Mouse (Mus musculus): Measurements from ENCODE around the gene Iqgap2. TPM values are rescaled to one million over a fixed set of nuclear protein-coding genes. Genes with fewer than 3 reads are reported as not detected.

Iqgap2 gene
- polyA plus RNA-seq, 1 experiment from 2014 or later, result 25.3 TPM

DNA sequence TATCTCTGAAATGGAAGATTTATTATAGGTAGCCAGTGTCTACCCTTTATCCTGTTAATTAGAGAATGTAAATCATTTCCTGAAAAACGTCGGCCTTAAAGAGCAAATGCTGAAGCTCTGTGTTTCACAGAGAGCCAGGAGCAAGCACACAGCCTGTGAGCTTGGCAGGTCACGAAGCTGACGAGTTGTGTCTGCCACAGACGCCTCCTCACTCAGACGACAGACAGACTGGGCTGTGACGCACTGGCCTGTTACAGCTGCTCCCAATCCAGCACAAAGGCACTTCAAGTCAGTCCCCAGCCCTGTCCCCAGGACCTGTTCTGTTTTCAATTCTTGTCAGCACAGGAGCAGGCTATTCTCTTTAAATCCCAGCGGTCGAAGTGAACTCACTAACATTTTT lies 236.4 kb downstream of the Iqgap2 start:
- no peak overlapping the region for H3K27ac ChIP-seq (ENCODE audit: low read length)
- H3K4me2 ChIP-seq (replicated peaks; ENCODE audit: low read depth, low read length), result no peak overlapping the region
- peaks cover 5% of the 10 kb centered on the region; the same call in 1 of the 2 replicates for H3K36me3 ChIP-seq (ENCODE audit: control insufficient read depth, insufficient read depth, low read length)
- ATAC-seq (ENCODE audit: insufficient number of reproducible peaks, insufficient read depth, low FRiP score, low read depth), result peak; percentile 64; the same call in 1 of the 2 replicates
- WGBS, result 19% methylated on average over 9 of the region's 9 CpGs
- no peaks in the 10 kb centered on the region for H3K9me3 ChIP-seq (ENCODE audit: control insufficient read depth, low read depth, low read length)
- H3K9ac ChIP-seq (replicated peaks; ENCODE audit: low read depth, low read length), result no peak overlapping the region
- H3K4me3 ChIP-seq (ENCODE audit: low read depth, low read length), result no peak overlapping the region
- no peaks in the 10 kb centered on the region for H3K27me3 ChIP-seq (ENCODE audit: control insufficient read depth, insufficient read depth, low read length)
- H3K4me1 ChIP-seq (ENCODE audit: control insufficient read depth, insufficient read depth, low read length), result no peaks in the 10 kb centered on the region

DNA sequence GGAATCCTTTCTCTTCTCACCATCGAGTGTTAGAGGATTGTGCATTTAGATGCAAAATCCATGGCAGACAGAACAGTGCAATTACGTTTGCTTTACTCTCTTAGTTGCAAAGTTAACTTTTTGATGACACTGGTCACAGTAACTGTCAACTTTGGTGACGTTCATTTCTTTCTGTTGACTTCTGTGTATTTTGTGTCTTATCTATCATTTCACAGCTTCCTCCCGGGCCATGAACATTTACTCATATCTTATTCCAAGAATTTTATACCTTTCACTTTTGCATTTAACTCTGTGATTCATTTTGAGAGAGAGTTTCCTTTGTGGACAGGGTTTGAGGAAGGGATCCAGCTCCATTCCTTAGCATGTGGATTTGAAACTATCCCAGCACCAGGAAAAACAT lies 238.0 kb downstream of the Iqgap2 start:
- no peak for ATAC-seq (ENCODE audit: insufficient number of reproducible peaks, insufficient read depth, low FRiP score, low read depth)
- WGBS, result 77% methylated on average over 4 of the region's 4 CpGs
- H3K9ac ChIP-seq (replicated peaks; ENCODE audit: low read depth, low read length), result no peak overlapping the region
- no peak overlapping the region for H3K27ac ChIP-seq (ENCODE audit: low read length)
- H3K27me3 ChIP-seq (ENCODE audit: control insufficient read depth, insufficient read depth, low read length), result no peaks in the 10 kb centered on the region
- H3K4me1 ChIP-seq (ENCODE audit: control insufficient read depth, insufficient read depth, low read length), result no peaks in the 10 kb centered on the region
- H3K4me3 ChIP-seq (ENCODE audit: low read depth, low read length), result no peak overlapping the region
- peaks cover 5% of the 10 kb centered on the region; the same call in 1 of the 2 replicates for H3K36me3 ChIP-seq (ENCODE audit: control insufficient read depth, insufficient read depth, low read length)
- H3K9me3 ChIP-seq (ENCODE audit: control insufficient read depth, low read depth, low read length), result no peaks in the 10 kb centered on the region
- no peak overlapping the region for H3K4me2 ChIP-seq (replicated peaks; ENCODE audit: low read depth, low read length)

DNA sequence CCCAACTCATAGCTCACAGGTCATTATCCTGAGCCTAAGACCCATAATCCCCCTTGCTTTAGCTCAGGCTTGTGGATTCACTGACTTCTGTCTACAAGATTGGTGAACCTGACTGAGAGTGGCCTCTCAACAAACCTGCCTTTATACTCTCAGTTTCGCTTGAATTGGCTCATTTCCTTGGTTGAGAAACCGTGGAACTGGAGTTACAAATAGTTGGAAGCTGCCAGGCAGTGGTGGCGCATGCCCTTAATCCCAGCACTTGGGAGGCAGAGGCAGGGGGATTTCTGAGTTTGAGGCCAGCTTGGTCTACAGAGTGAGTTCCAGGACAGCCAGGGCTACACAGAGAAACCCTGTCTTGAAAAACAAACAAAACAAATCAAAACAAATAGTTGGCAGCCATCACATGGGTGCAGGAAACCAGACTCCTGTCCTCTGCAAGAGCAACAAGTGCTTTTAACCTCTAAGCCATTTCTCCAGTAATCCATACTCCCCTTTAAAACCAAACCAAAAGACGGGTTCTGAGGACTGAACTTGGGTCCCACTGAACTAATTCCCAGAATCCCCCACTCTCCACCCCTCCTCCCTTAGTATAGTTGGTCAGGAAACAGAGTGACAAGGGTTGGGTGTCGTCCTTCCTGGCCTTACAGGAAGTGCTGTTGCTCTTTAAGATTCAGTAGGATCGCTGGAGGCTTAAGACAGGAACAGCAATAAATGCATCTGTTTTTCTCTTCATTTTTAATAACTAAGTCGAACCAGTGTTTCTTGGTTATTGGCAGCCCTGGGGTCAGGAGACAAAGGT lies 239.7 kb downstream of the Iqgap2 start:
- no peaks in the 10 kb centered on the region for H3K27me3 ChIP-seq (ENCODE audit: control insufficient read depth, insufficient read depth, low read length)
- no peak for ATAC-seq (ENCODE audit: insufficient number of reproducible peaks, insufficient read depth, low FRiP score, low read depth)
- H3K9me3 ChIP-seq (ENCODE audit: control insufficient read depth, low read depth, low read length), result no peaks in the 10 kb centered on the region
- H3K9ac ChIP-seq (replicated peaks; ENCODE audit: low read depth, low read length), result no peak overlapping the region
- no peaks in the 10 kb centered on the region for H3K36me3 ChIP-seq (ENCODE audit: control insufficient read depth, insufficient read depth, low read length)
- no peak overlapping the region for H3K4me3 ChIP-seq (ENCODE audit: low read depth, low read length)
- no peaks in the 10 kb centered on the region for H3K4me1 ChIP-seq (ENCODE audit: control insufficient read depth, insufficient read depth, low read length)
- H3K4me2 ChIP-seq (replicated peaks; ENCODE audit: low read depth, low read length), result no peak overlapping the region
- no peak overlapping the region for H3K27ac ChIP-seq (ENCODE audit: low read length)
- WGBS, result 80% methylated on average over 7 of the region's 7 CpGs

DNA sequence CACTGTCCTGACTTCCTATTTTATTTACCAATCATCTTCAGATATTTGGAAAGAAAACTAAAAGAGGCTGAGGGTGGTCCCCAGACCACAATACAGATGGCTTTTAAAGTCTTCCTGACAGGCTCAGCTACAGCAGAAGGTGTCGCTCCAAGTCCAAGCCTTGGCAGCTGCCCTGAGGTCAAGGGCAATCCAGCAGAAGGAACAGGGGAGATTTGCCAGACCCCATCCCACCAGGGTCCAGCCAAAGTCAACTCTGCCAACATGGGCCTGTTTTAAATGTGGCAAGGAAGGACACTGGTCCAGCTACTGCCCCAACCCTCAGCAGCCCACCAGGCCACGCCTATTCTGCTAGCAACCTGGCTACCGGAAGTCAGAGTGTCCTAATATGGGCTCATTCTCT lies 241.8 kb downstream of the Iqgap2 start:
- H3K9ac ChIP-seq (replicated peaks; ENCODE audit: low read depth, low read length), result no peak overlapping the region
- H3K4me2 ChIP-seq (replicated peaks; ENCODE audit: low read depth, low read length), result no peak overlapping the region
- no peaks in the 10 kb centered on the region for H3K9me3 ChIP-seq (ENCODE audit: control insufficient read depth, low read depth, low read length)
- no peak overlapping the region for H3K27ac ChIP-seq (ENCODE audit: low read length)
- H3K4me3 ChIP-seq (ENCODE audit: low read depth, low read length), result no peak overlapping the region
- WGBS, result 84% methylated on average over 3 of the region's 3 CpGs
- 0 out of 2 replicates have a peak, but pooled peaks cover 7% of the 10 kb centered on the region for H3K36me3 ChIP-seq (ENCODE audit: control insufficient read depth, insufficient read depth, low read length)
- no peaks in the 10 kb centered on the region for H3K4me1 ChIP-seq (ENCODE audit: control insufficient read depth, insufficient read depth, low read length)
- ATAC-seq (ENCODE audit: insufficient number of reproducible peaks, insufficient read depth, low FRiP score, low read depth), result no peak
- H3K27me3 ChIP-seq (ENCODE audit: control insufficient read depth, insufficient read depth, low read length), result no peaks in the 10 kb centered on the region

DNA sequence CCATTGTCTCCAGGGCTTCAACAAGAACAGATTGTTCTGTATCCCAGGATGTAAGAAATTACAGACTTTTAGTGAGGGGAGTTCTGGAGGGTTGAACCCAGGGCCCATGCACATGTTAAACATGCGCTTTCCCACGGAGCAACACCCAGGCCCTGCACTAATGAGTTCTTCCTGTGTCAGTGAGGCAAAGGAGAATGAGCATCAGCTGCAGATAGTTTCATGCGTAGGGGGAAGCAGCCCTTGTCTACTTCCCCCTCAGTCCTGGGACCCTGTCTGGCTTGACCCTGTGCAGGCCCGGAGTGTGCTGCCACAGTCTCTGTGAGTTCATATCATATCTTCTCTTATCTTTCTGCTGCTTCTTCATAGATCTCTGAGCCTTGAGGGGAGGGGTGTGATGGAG lies 244.5 kb downstream of the Iqgap2 start:
- H3K4me3 ChIP-seq (ENCODE audit: low read depth, low read length), result no peak overlapping the region
- WGBS, result 71% methylated on average over 4 of the region's 4 CpGs
- H3K9ac ChIP-seq (replicated peaks; ENCODE audit: low read depth, low read length), result no peak overlapping the region
- no peaks in the 10 kb centered on the region for H3K4me1 ChIP-seq (ENCODE audit: control insufficient read depth, insufficient read depth, low read length)
- no peaks in the 10 kb centered on the region for H3K9me3 ChIP-seq (ENCODE audit: control insufficient read depth, low read depth, low read length)
- H3K36me3 ChIP-seq (ENCODE audit: control insufficient read depth, insufficient read depth, low read length), result 0 out of 2 replicates have a peak, but pooled peaks cover 7% of the 10 kb centered on the region
- no peaks in the 10 kb centered on the region for H3K27me3 ChIP-seq (ENCODE audit: control insufficient read depth, insufficient read depth, low read length)
- no peak overlapping the region for H3K4me2 ChIP-seq (replicated peaks; ENCODE audit: low read depth, low read length)
- ATAC-seq (ENCODE audit: insufficient number of reproducible peaks, insufficient read depth, low FRiP score, low read depth), result no peak
- no peak overlapping the region for H3K27ac ChIP-seq (ENCODE audit: low read length)

DNA sequence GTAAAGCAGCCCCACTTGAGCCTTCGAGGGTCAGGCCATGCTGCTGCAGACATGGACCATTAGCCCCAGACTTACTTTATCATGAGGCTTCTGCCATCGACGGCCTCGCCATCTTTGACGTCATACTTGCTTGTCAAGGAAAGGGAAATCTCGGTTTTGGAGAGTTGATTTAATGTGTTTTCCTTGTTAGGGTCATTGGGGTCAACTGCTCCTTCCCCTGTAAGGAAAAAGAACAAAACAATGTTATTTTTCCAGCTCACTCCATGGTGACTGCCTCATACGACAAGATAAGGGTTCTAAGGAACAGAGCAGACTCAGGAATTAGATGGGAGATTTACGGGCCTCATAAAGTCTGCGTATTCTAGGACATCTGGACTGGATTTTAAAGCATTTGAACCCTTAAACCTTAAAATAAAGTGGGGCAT lies 245.0 kb downstream of the Iqgap2 start:
- Histone ChIP-seq H3K27ac (ENCODE audit: low read length) (no peak overlapping the region), H3K27me3 (ENCODE audit: control insufficient read depth, insufficient read depth, low read length) (no peaks in the 10 kb centered on the region)

DNA sequence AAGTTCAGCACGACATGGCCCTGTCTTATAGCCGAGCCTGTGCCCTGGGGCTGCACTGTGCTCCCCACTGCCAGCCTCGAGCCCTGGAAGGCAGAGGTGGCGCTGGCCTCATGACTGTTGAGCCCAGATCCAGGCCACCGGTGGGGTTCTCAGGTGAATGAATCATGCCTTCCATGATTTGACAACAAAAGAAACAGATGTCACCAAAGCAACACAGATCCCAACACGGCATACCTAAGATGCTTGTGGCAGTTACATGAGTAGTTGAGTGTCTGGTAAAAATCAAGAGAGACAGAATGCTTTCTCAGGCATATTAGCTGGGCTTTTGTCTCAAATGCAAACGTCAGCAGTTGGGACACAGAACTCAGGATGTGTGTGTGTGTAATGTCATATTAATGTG lies 248.0 kb downstream of the Iqgap2 start:
- no peak overlapping the region for H3K4me3 ChIP-seq (ENCODE audit: low read depth, low read length)
- H3K27me3 ChIP-seq (ENCODE audit: control insufficient read depth, insufficient read depth, low read length), result no peaks in the 10 kb centered on the region
- WGBS, result 52% methylated on average over 7 of the region's 7 CpGs
- H3K9ac ChIP-seq (replicated peaks; ENCODE audit: low read depth, low read length), result no peak overlapping the region
- no peak overlapping the region for H3K27ac ChIP-seq (ENCODE audit: low read length)
- no peaks in the 10 kb centered on the region for H3K9me3 ChIP-seq (ENCODE audit: control insufficient read depth, low read depth, low read length)
- 0 out of 2 replicates have a peak, but pooled peaks cover 7% of the 10 kb centered on the region for H3K36me3 ChIP-seq (ENCODE audit: control insufficient read depth, insufficient read depth, low read length)
- peaks cover 16% of the 10 kb centered on the region; the same call in 1 of the 2 replicates for H3K4me1 ChIP-seq (ENCODE audit: control insufficient read depth, insufficient read depth, low read length)
- no peak for ATAC-seq (ENCODE audit: insufficient number of reproducible peaks, insufficient read depth, low FRiP score, low read depth)
- no peak overlapping the region for H3K4me2 ChIP-seq (replicated peaks; ENCODE audit: low read depth, low read length)

More for the DNA sequence above, 245.0 kb downstream of the Iqgap2 start:
- H3K9me3 ChIP-seq (ENCODE audit: control insufficient read depth, low read depth, low read length), result no peaks in the 10 kb centered on the region
- no peak overlapping the region for H3K9ac ChIP-seq (replicated peaks; ENCODE audit: low read depth, low read length)
- no peak overlapping the region for H3K4me2 ChIP-seq (replicated peaks; ENCODE audit: low read depth, low read length)
- 38% methylated on average over 9 of the region's 9 CpGs for WGBS
- H3K4me1 ChIP-seq (ENCODE audit: control insufficient read depth, insufficient read depth, low read length), result no peaks in the 10 kb centered on the region
- H3K36me3 ChIP-seq (ENCODE audit: control insufficient read depth, insufficient read depth, low read length), result 0 out of 2 replicates have a peak, but pooled peaks cover 7% of the 10 kb centered on the region
- no peak overlapping the region for H3K4me3 ChIP-seq (ENCODE audit: low read depth, low read length)
- ATAC-seq (ENCODE audit: insufficient number of reproducible peaks, insufficient read depth, low FRiP score, low read depth), result no peak

DNA sequence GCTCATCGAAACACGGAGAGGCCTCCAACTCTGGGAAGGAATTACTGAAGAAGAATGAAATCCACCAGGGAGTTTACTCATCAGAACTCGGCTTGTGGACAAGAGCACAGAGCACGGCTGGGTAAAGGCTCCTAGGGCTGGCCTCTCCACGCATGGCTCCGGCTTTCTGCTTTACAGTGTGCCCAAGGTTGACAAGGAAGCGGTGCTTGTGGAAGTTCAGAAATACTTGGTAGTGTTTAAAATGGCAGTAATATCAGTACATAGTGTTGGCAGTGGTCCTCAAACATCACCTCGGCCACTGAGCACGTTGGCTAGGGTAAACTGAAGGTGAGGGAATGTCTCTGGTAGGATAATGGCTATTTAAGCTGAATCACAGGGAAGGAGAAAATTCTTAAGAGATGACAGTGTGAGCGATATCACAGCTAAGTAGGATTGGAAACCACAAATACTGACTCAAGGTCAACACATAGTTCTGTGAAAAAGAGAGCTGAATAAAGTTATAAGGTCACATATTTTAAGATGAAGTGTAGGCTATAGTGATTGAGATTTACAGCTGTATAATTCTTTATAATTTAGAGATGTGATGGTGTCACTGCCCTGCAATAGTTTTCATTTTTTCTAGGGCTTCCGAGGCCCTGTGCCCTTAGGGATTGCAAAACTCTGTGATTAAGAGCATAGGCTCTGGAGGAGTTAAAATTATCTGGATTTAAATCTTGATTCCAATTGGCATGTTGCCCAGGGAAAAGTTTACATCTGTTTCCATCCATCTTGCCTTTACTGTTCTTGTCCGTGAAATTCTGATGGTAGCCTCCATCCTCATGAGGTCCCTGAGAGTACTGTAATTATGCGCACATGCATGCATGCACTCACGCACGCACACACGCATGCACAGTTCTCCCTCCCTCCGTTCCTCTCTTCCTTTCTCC lies 250.4 kb downstream of the Iqgap2 start:
- H3K9ac ChIP-seq (replicated peaks; ENCODE audit: low read depth, low read length), result no peak overlapping the region
- WGBS, result 68% methylated on average over 17 of the region's 17 CpGs
- H3K4me2 ChIP-seq (replicated peaks; ENCODE audit: low read depth, low read length), result no peak overlapping the region
- no peaks in the 10 kb centered on the region for H3K9me3 ChIP-seq (ENCODE audit: control insufficient read depth, low read depth, low read length)
- peaks cover 16% of the 10 kb centered on the region; the same call in 1 of the 2 replicates for H3K4me1 ChIP-seq (ENCODE audit: control insufficient read depth, insufficient read depth, low read length)
- H3K27me3 ChIP-seq (ENCODE audit: control insufficient read depth, insufficient read depth, low read length), result no peaks in the 10 kb centered on the region
- no peak for ATAC-seq (ENCODE audit: insufficient number of reproducible peaks, insufficient read depth, low FRiP score, low read depth)
- no peak overlapping the region for H3K4me3 ChIP-seq (ENCODE audit: low read depth, low read length)
- H3K27ac ChIP-seq (ENCODE audit: low read length), result 0 out of 2 replicates have a peak overlapping the region, but pooled peaks have one; percentile 11
- peaks cover 7% of the 10 kb centered on the region; the same call in 1 of the 2 replicates for H3K36me3 ChIP-seq (ENCODE audit: control insufficient read depth, insufficient read depth, low read length)

Measured in stomach, embryonic 14.5 days (tissue).